Mouse (Mus musculus) CH12.LX (cell line): ENCODE data around the gene Prepl. TPM values are rescaled to one million over a fixed set of nuclear protein-coding genes. Genes with fewer than 3 reads are reported as not detected.

Experiments used
- DNase-seq: peaks from one replicate; pipeline ENCODE4 v3.0.0-alpha.2; 2013; ENCODE audit errors: extremely low read depth
- H3K27ac ChIP-seq: 2 replicates; pipeline ENCODE4 v1.5.1; 2012; ENCODE audit warnings: low read depth, mild to moderate bottlenecking, control low read depth, moderate library complexity; ENCODE audit not compliant: insufficient read depth
- H3K27me3 ChIP-seq: replicated peaks from 2 replicates; pipeline ENCODE3; 2012; ENCODE audit warnings: inconsistent platforms
- H3K36me3 ChIP-seq, 2 experiments: replicated peaks in 1 of 2; 2 replicates each; pipeline versions ENCODE3 to v1.6.1; 2012; ENCODE audit warnings: inconsistent platforms in 1 of 2, low read length in 1 of 2, mild to moderate bottlenecking in 1 of 2, mixed read lengths in 1 of 2, moderate library complexity in 1 of 2; ENCODE audit not compliant: control insufficient read depth in 1 of 2, insufficient read depth in 1 of 2
- H3K4me1 ChIP-seq, 2 experiments: 2 replicates each; pipeline ENCODE4 v1.6.1; 2012; ENCODE audit warnings: inconsistent platforms in 1 of 2, moderate library complexity in 1 of 2; ENCODE audit not compliant: insufficient read depth in 2 of 2, control insufficient read depth in 1 of 2
- H3K4me2 ChIP-seq: 2 replicates; pipeline ENCODE4 v1.6.1; 2012; ENCODE audit warnings: low read depth, mild to moderate bottlenecking, control low read depth; ENCODE audit not compliant: poor library complexity, insufficient read depth, severe bottlenecking
- H3K4me3 ChIP-seq, 3 experiments: fragments of 150-350 bp in 1 of 3; sonication (generic) in 1 of 3; replicated peaks in 1 of 3; 2 replicates each; pipeline versions ENCODE3 to v1.5.1; 2011 to 2012; ENCODE audit warnings: low read depth in 2 of 3, low read length in 2 of 3, mild to moderate bottlenecking in 2 of 3, moderate library complexity in 2 of 3, control low read depth in 1 of 3, improper control_type of control experiment in 1 of 3, inconsistent platforms in 1 of 3, mixed read lengths in 1 of 3; ENCODE audit not compliant: poor library complexity in 1 of 3
- H3K79me2 ChIP-seq: replicated peaks from 2 replicates; pipeline ENCODE4 v1.6.1; 2012; ENCODE audit warnings: mild to moderate bottlenecking, moderate library complexity; ENCODE audit not compliant: control insufficient read depth, poor library complexity, insufficient read depth, severe bottlenecking; ENCODE audit errors: extremely low read depth
- H3K9ac ChIP-seq: 2 replicates; pipeline ENCODE4 v1.6.1; 2012; ENCODE audit warnings: low read depth, mild to moderate bottlenecking, control low read depth, moderate library complexity; ENCODE audit not compliant: insufficient read depth
- H3K9me3 ChIP-seq: replicated peaks from 2 replicates; pipeline ENCODE3; 2012; ENCODE audit warnings: low read length, inconsistent platforms, mixed read lengths
- CHD1 ChIP-seq: IDR thresholded peaks from 2 replicates; pipeline ENCODE4 v1.6.1; 2012; ENCODE audit warnings: low read depth, low read length, improper control_type of control experiment, inconsistent platforms
- CHD2 ChIP-seq: IDR thresholded peaks from 2 replicates; pipeline ENCODE4 v1.6.1; 2011; ENCODE audit warnings: low read length, improper control_type of control experiment
- CTCF ChIP-seq, 2 experiments: IDR thresholded peaks in 1 of 2; conservative IDR thresholded peaks in 1 of 2; 2 replicates each; pipeline ENCODE4 v1.5.1; 2011 to 2012; ENCODE audit warnings: low read depth in 2 of 2, low read length in 2 of 2, improper control_type of control experiment in 1 of 2, inconsistent platforms in 1 of 2, mild to moderate bottlenecking in 1 of 2, moderate library complexity in 1 of 2
- E2F4 ChIP-seq: IDR thresholded peaks from 2 replicates; pipeline ENCODE4 v1.6.1; 2011; ENCODE audit warnings: low read depth, low read length, improper control_type of control experiment; ENCODE audit not compliant: insufficient replicate concordance
- ELF1 ChIP-seq: IDR thresholded peaks from 2 replicates; pipeline ENCODE4 v1.6.1; 2014; ENCODE audit warnings: low read depth, mild to moderate bottlenecking, inconsistent platforms, low read length, improper control_type of control experiment
- EP300 ChIP-seq: IDR thresholded peaks from 2 replicates; pipeline ENCODE4 v1.6.1; 2011; ENCODE audit warnings: low read length, improper control_type of control experiment
- ETS1 ChIP-seq: conservative IDR thresholded peaks from 2 replicates; pipeline ENCODE4 v1.6.1; 2012; ENCODE audit warnings: low read depth, mild to moderate bottlenecking, inconsistent platforms, low read length, improper control_type of control experiment, moderate library complexity
- GABPA ChIP-seq: IDR thresholded peaks from 2 replicates; pipeline ENCODE4 v1.6.1; 2012; ENCODE audit warnings: low read depth, low read length, improper control_type of control experiment, inconsistent platforms; ENCODE audit not compliant: insufficient replicate concordance
- HCFC1 ChIP-seq: IDR thresholded peaks from 2 replicates; pipeline ENCODE4 v1.6.1; 2012; ENCODE audit warnings: low read depth, mild to moderate bottlenecking, inconsistent platforms, low read length, improper control_type of control experiment
- IRF4 ChIP-seq: IDR thresholded peaks from 2 replicates; pipeline ENCODE4 v1.6.1; 2014; ENCODE audit warnings: low read depth, mild to moderate bottlenecking, inconsistent platforms, low read length, improper control_type of control experiment
- JUN ChIP-seq: IDR thresholded peaks from 2 replicates; pipeline ENCODE4 v1.6.1; 2011; ENCODE audit warnings: low read depth, mild to moderate bottlenecking, low read length, improper control_type of control experiment, moderate library complexity; ENCODE audit not compliant: insufficient read depth
- JUND ChIP-seq: conservative IDR thresholded peaks from 2 replicates; pipeline ENCODE4 v1.6.1; 2011; ENCODE audit warnings: low read depth, low read length, improper control_type of control experiment
- KAT2A ChIP-seq: IDR thresholded peaks from 2 replicates; pipeline ENCODE4 v1.6.1; 2012; ENCODE audit warnings: low read length, improper control_type of control experiment, inconsistent platforms; ENCODE audit not compliant: insufficient replicate concordance
- MAFK ChIP-seq: IDR thresholded peaks from 2 replicates; pipeline ENCODE4 v1.6.1; 2011; ENCODE audit warnings: low read length, improper control_type of control experiment; ENCODE audit not compliant: insufficient replicate concordance
- MAX ChIP-seq: IDR thresholded peaks from 2 replicates; pipeline ENCODE4 v1.6.1; 2011; ENCODE audit warnings: low read length, improper control_type of control experiment
- MAZ ChIP-seq: IDR thresholded peaks from 2 replicates; pipeline ENCODE4 v1.6.1; 2012; ENCODE audit warnings: low read depth, mild to moderate bottlenecking, inconsistent platforms, low read length, improper control_type of control experiment, moderate library complexity
- MEF2A ChIP-seq: IDR thresholded peaks from 2 replicates; pipeline ENCODE4 v1.6.1; 2014; ENCODE audit warnings: low read depth, mild to moderate bottlenecking, inconsistent platforms, low read length, improper control_type of control experiment, borderline replicate concordance
- MXI1 ChIP-seq: IDR thresholded peaks from 2 replicates; pipeline ENCODE4 v1.6.1; 2011; ENCODE audit warnings: mild to moderate bottlenecking, low read depth, low read length, improper control_type of control experiment
- MYC ChIP-seq: IDR thresholded peaks from 2 replicates; pipeline ENCODE4 v1.6.1; 2011; ENCODE audit warnings: low read depth, mild to moderate bottlenecking, improper control_type of control experiment, low read length
- NELFE ChIP-seq: IDR thresholded peaks from 2 replicates; pipeline ENCODE4 v1.6.1; 2011; ENCODE audit warnings: low read depth, low read length, improper control_type of control experiment
- NRF1 ChIP-seq: IDR thresholded peaks from 2 replicates; pipeline ENCODE4 v1.6.1; 2014; ENCODE audit warnings: low read depth, mild to moderate bottlenecking, inconsistent platforms, low read length, improper control_type of control experiment, moderate library complexity
- PAX5 ChIP-seq: IDR thresholded peaks from 2 replicates; pipeline ENCODE4 v1.6.1; 2012; ENCODE audit warnings: low read length, inconsistent platforms, mixed read lengths
- POLR2A ChIP-seq: IDR thresholded peaks from 2 replicates; pipeline ENCODE4 v1.6.1; 2011; ENCODE audit warnings: low read depth, mild to moderate bottlenecking, improper control_type of control experiment, low read length
- POLR2AphosphoS2 ChIP-seq: IDR thresholded peaks from 2 replicates; pipeline ENCODE4 v1.6.1; 2011; ENCODE audit warnings: low read depth, low read length, improper control_type of control experiment
- RAD21 ChIP-seq: IDR thresholded peaks from 2 replicates; pipeline ENCODE4 v1.6.1; 2011; ENCODE audit warnings: low read depth, mild to moderate bottlenecking, low read length, improper control_type of control experiment, moderate library complexity
- RCOR1 ChIP-seq: conservative IDR thresholded peaks from 2 replicates; pipeline ENCODE4 v1.6.1; 2012; ENCODE audit warnings: low read depth, mild to moderate bottlenecking, inconsistent platforms, low read length, improper control_type of control experiment
- SIN3A ChIP-seq: IDR thresholded peaks from 2 replicates; pipeline ENCODE4 v1.6.1; 2012; ENCODE audit warnings: low read length, improper control_type of control experiment, inconsistent platforms
- SMC3 ChIP-seq: IDR thresholded peaks from 2 replicates; pipeline ENCODE4 v1.6.1; 2011; ENCODE audit warnings: low read depth, low read length, improper control_type of control experiment
- TBP ChIP-seq: conservative IDR thresholded peaks from 2 replicates; pipeline ENCODE4 v1.6.1; 2011; ENCODE audit warnings: low read depth, low read length, improper control_type of control experiment
- TCF12 ChIP-seq: IDR thresholded peaks from 2 replicates; pipeline ENCODE4 v1.6.1; 2014; ENCODE audit warnings: low read depth, mild to moderate bottlenecking, inconsistent platforms, low read length, improper control_type of control experiment
- UBTF ChIP-seq: IDR thresholded peaks from 2 replicates; pipeline ENCODE4 v1.6.1; 2012; ENCODE audit warnings: low read depth, mild to moderate bottlenecking, inconsistent platforms, low read length, improper control_type of control experiment, moderate library complexity
- USF1 ChIP-seq: IDR thresholded peaks from 2 replicates; pipeline ENCODE4 v1.6.1; 2014; ENCODE audit warnings: low read depth, mild to moderate bottlenecking, inconsistent platforms, low read length, improper control_type of control experiment
- USF2 ChIP-seq: conservative IDR thresholded peaks from 2 replicates; pipeline ENCODE4 v1.6.1; 2011; ENCODE audit warnings: low read depth, low read length, improper control_type of control experiment
- ZC3H11A ChIP-seq: IDR thresholded peaks from 2 replicates; pipeline ENCODE4 v1.6.1; 2012; ENCODE audit warnings: low read depth, mild to moderate bottlenecking, inconsistent platforms, low read length, improper control_type of control experiment
- ZKSCAN1 ChIP-seq: IDR thresholded peaks from 2 replicates; pipeline ENCODE4 v1.6.1; 2012; ENCODE audit warnings: low read depth, inconsistent platforms, low read length, improper control_type of control experiment, borderline replicate concordance
- ZMIZ1 ChIP-seq: IDR thresholded peaks from 2 replicates; pipeline ENCODE4 v1.6.1; 2012; ENCODE audit warnings: low read depth, mild to moderate bottlenecking, inconsistent platforms, low read length, improper control_type of control experiment
- ZNF384 ChIP-seq: IDR thresholded peaks from 2 replicates; pipeline ENCODE4 v1.6.1; 2012; ENCODE audit warnings: low read depth, low read length, improper control_type of control experiment, inconsistent platforms
- dilution Hi-C: fragments of 300-500 bp; cut with MboI; formaldehyde crosslinking; loops from 2 replicates; pipeline ENCODE4 v1.14.3; 2020; ENCODE audit warnings: low sequenced_read_pairs; ENCODE audit not compliant: extremely low pct_unique_long_range_greater_than_20kb, extremely low pct_ligation_motif_present
- in situ Hi-C: fragments of 300-500 bp; cut with MboI; formaldehyde crosslinking; loops from 3 replicates; pipeline ENCODE4 v1.14.3; 2019; ENCODE audit warnings: low sequenced_read_pairs, low pct_ligation_motif_present, low pct_unique_long_range_greater_than_20kb, mixed read lengths
- polyA plus RNA-seq: library from polyadenylated mRNA; unstranded; fragments of >175 nt; gene quantifications from 2 replicates; pipeline ENCODE4 v1.2.1, GENCODE M21; 2012; ENCODE audit warnings: low read depth; ENCODE audit not compliant: insufficient read length
- total RNA-seq, 2 experiments: library from RNA; depleted of rRNA; stranded (reverse); fragments of 300-350 nt in 1 of 2; fragments of >200 nt in 1 of 2; gene quantifications; 2 replicates each; pipeline ENCODE4 v1.2.3; 2012 to 2014

Prepl gene
- 8.4 and 8.5 TPM in 2 replicates for total RNA-seq (2012; rRNA removed)
- total RNA-seq (2014; rRNA removed): 6.0 and 7.0 TPM in 2 replicates
- 21.0 and 22.9 TPM in 2 replicates for polyA plus RNA-seq

DNA sequence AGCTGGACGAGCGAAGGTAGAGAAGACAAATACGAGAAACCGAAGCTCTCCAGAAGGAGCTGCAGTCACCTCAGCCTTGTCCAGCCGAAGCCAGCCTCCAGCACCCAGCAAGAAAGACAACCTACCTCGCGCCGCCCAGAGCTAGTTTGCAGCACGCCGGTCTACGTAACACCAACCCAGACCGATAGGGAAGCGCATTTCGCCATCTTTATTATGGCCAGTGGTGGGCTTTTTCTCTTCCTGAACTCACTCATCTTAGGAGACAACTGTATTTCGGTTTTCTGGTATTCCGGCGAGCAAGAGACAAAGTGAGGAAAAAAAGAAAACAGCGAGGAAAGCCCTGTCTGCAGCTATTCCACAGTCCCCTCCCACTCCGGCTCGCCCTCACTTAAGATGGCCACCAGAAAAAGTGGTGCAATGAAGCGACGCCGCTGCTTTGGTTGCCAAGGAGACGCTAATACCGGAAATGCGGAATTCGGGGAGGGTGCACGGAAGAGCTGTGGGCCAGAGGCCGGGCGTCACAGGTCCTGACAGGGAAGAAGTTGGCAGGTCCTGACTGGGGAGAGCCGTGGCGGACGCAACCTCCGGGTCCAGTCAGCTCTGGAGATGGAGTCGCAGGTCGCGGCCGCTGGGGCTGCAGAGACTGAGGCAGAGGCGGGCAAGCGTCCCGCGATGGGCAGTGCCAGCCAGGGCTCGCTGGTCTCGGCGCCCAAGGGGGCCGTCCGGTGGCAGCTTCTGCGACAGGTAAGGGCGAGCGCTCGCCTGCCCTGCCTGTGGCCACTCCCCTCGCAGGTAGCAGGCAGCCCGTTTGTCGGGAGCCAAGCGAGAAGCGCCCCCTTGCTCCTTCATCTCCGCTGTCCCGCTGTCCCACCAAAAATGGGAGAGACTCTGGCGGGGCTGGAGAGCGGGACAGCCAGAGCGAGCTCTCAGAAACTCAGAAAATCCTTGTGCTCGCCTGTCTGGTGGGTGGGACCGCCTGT, at the start of gene Prepl, which contains the start of gene Camkmt:
Gene Prepl (minus strand): TSS at position 122 of the 980 bp plus-strand sequence.
Gene Camkmt (plus strand): TSS at position 433 of the 980 bp plus-strand sequence.
- Histone ChIP-seq H3K9me3 (no peaks in the 10 kb centered on the region), H3K27ac (peak within 1 kb of the TSS; percentile 25), H3K4me1 (peaks cover 8 to 34% of the 10 kb centered on the region in 2 experiments; a peak in 3 of 4 replicates), H3K9ac (peak within 1 kb of the TSS; percentile 72), H3K27me3 (no peaks in the 10 kb centered on the region), H3K79me2 (no peaks in the 10 kb centered on the region), H3K4me3 (peak within 1 kb of the TSS; percentile 89 to 97 (median 93)), H3K36me3 (peaks cover 2 to 6% of the 10 kb centered on the region in 2 experiments), H3K4me2 (peak within 1 kb of the TSS; percentile 93)
- in situ Hi-C loops: no loop called here
- peak; percentile 97 for DNase-seq
- dilution Hi-C loops: no loop called here
- peak; percentile 87 for TF ChIP-seq MYC
- TF ChIP-seq HCFC1: peak; percentile 91
- TF ChIP-seq ZKSCAN1: no peak
- TF ChIP-seq ELF1: peak; percentile 97
- no peak for TF ChIP-seq JUND
- no peak for TF ChIP-seq TBP
- TF ChIP-seq NRF1: peak; percentile 83
- peak; percentile 96 for TF ChIP-seq RCOR1
- TF ChIP-seq GABPA: no peak; the same call in 1 of the 2 replicates
- TF ChIP-seq MAZ: peak; percentile 84; the same call in 1 of the 2 replicates
- no peak for TF ChIP-seq JUN
- no peak; the same call in 1 of the 2 replicates for TF ChIP-seq CHD2
- TF ChIP-seq NELFE: peak; percentile 65
- TF ChIP-seq EP300: no peak
- TF ChIP-seq SMC3: no peak
- no peak for TF ChIP-seq CTCF (conservative IDR thresholded peaks at IDR 0.05 in 1 of 2, IDR thresholded peaks at IDR 0.05 in 1 of 2; ENCODE audit: low read depth in 2 of 2, low read length in 2 of 2)
- no peak for TF ChIP-seq USF2
- TF ChIP-seq MAX: peak; percentile 73
- no peak for TF ChIP-seq ETS1
- TF ChIP-seq RAD21: no peak
- 0 out of 2 replicates have a peak, but pooled peaks have one; percentile 23 for TF ChIP-seq UBTF
- TF ChIP-seq MXI1: peak; percentile 93
- TF ChIP-seq POLR2AphosphoS2: no peak
- 0 out of 2 replicates have a peak, but pooled peaks have one; percentile 19 for TF ChIP-seq ZMIZ1
- peak; percentile 43 for TF ChIP-seq POLR2A
- TF ChIP-seq SIN3A: peak; percentile 98
- TF ChIP-seq KAT2A: peak; percentile 72; the same call in 1 of the 2 replicates
- TF ChIP-seq PAX5: no peak
- 0 out of 2 replicates have a peak, but pooled peaks have one; percentile 56 for TF ChIP-seq E2F4
- no peak for TF ChIP-seq ZNF384
- TF ChIP-seq USF1: no peak
- 0 out of 2 replicates have a peak, but pooled peaks have one; percentile 12 for TF ChIP-seq MEF2A
- TF ChIP-seq CHD1: no peak
- TF ChIP-seq IRF4: peak; percentile 55
- TF ChIP-seq TCF12: 0 out of 2 replicates have a peak, but pooled peaks have one; percentile 22
- TF ChIP-seq ZC3H11A: no peak
- no peak for TF ChIP-seq MAFK
